Mouse (Mus musculus): ENCODE data around the gene Cd300a. TPM values are rescaled to one million over a fixed set of nuclear protein-coding genes. Genes with fewer than 3 reads are reported as not detected.
A peak's percentile ranks its signal among the peaks of the same experiment; 100 is the strongest.

Cd300a gene
- polyA plus RNA-seq, 1 experiment from 2014 or later = 2.2 TPM

DNA sequence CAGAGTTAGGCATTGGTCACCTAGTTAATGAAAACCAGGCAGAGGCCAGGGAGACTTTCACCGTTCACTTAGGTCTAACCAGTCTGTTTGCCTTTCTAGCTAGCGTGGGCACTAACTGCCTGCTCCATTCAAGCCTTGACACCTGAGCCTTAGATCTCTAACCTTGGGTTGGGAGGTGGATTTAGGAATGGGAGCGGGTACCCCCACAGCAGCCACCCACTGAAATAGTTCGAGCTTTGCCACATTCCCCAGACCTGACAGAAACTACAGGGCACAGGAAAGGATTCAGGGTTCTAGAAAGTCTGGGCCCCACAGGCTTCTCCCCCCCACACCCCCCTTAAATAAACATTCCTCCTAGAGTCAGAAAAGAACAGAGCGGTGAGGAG is 39.8 kb upstream of the Cd300a start:
- Histone ChIP-seq H3K4me2 (replicated peaks; ENCODE audit: low read depth) (peak overlapping the region; percentile 98; the same call in 1 of the 2 replicates), H3K4me3 (ENCODE audit: low read depth, low read length) (no peak overlapping the region), H3K4me1 (replicated peaks; ENCODE audit: control insufficient read depth, insufficient read depth, low read length) (no peaks in the 10 kb centered on the region), H3K9ac (ENCODE audit: low read depth, low read length) (no peak overlapping the region), H3K9me3 (ENCODE audit: control insufficient read depth) (no peaks in the 10 kb centered on the region), H3K36me3 (ENCODE audit: control insufficient read depth, insufficient read depth) (no peaks in the 10 kb centered on the region), H3K27ac (ENCODE audit: low read depth, low read length) (no peak overlapping the region), H3K27me3 (replicated peaks; ENCODE audit: control insufficient read depth, insufficient read depth, low read length) (peaks cover 38% of the 10 kb centered on the region)
- no peak for TF ChIP-seq CTCF (IDR thresholded peaks at IDR 0.05; ENCODE audit: low read depth)
- ATAC-seq = no peak
- WGBS = 21% methylated on average over 5 of the region's 5 CpGs

DNA sequence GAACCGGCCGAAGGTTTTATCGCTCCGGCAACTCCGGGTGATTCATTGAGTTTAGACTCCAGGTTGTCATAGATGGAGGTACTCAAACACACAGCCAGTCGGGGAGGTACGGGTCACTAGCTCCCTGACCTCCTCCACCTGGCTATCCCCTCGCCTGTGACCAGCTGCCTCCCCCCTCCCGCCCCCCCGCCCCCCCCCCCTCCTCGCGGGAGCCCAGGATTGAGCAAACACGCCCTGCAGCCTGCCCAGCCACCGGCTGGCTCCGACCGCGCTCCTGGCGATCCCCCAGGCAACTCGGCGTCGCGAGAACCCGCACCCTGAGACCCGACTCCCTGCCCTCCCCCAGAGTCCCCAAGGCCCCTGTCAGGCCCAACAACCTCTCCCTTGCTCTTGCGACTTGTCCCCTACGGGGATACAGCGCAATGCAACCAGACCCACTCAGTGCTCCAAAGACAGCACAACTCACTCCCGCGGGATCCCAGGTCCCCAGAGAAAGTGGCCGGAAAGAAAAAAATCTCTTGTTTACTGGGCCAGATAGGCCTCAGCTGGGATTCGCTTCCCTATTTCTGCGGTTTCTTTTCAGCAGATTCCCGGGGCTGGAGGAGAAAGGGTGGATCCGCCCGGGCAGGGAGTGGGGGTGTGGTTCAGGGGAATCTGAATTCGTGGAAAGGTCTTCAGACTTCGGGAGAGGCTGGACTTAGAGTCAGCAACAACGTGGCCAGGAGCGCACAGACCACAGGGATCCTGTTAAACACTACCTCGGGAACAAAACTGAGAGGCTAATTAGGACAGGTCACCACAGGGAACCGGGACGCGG is 39.2 kb upstream of the Cd300a start, which contains the start of gene Gprc5c:
Gene Gprc5c (plus strand): TSS at position 701 of the 817 bp plus-strand sequence.
- Histone ChIP-seq H3K27ac (ENCODE audit: low read depth, low read length) (no peak within 1 kb of the TSS; the same call in 1 of the 2 replicates), H3K4me3 (ENCODE audit: low read depth, low read length) (peak within 1 kb of the TSS; percentile 69), H3K27me3 (replicated peaks; ENCODE audit: control insufficient read depth, insufficient read depth, low read length) (peaks cover 38% of the 10 kb centered on the region), H3K9me3 (ENCODE audit: control insufficient read depth) (no peaks in the 10 kb centered on the region), H3K36me3 (ENCODE audit: control insufficient read depth, insufficient read depth) (no peaks in the 10 kb centered on the region), H3K4me2 (replicated peaks; ENCODE audit: low read depth) (peak within 1 kb of the TSS; percentile 98), H3K4me1 (replicated peaks; ENCODE audit: control insufficient read depth, insufficient read depth, low read length) (no peaks in the 10 kb centered on the region), H3K9ac (ENCODE audit: low read depth, low read length) (peak within 1 kb of the TSS; percentile 51)
- no peak for TF ChIP-seq CTCF (IDR thresholded peaks at IDR 0.05; ENCODE audit: low read depth)
- under 1% methylated on average over 37 of the region's 43 CpGs for WGBS
- peak; percentile 44; the same call in 1 of the 2 replicates for ATAC-seq

DNA sequence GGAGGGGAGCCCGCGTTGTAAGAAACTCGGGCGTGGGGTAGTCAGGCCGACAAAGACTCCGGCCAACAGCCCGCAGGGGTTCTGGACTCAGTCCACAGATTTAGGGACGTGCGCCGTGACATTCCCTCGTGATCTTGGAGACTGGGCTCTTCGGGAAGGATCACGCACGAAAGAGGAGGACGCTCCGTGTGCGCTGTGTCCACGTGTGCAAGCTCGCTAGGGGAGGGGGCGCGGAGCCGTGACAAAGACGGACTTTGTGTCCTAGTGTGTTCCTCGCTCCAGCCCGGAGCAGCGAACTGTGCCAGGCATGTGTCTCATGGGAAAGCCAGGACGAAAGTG is 38.6 kb upstream of the Cd300a start:
- under 1% methylated on average over 27 of the region's 27 CpGs for WGBS
- Histone ChIP-seq H3K27me3 (replicated peaks; ENCODE audit: control insufficient read depth, insufficient read depth, low read length) (peaks cover 38% of the 10 kb centered on the region), H3K9ac (ENCODE audit: low read depth, low read length) (peak overlapping the region; percentile 51; the same call in 1 of the 2 replicates), H3K4me2 (replicated peaks; ENCODE audit: low read depth) (peak overlapping the region; percentile 98), H3K36me3 (ENCODE audit: control insufficient read depth, insufficient read depth) (no peaks in the 10 kb centered on the region), H3K4me1 (replicated peaks; ENCODE audit: control insufficient read depth, insufficient read depth, low read length) (no peaks in the 10 kb centered on the region), H3K27ac (ENCODE audit: low read depth, low read length) (no peak overlapping the region), H3K9me3 (ENCODE audit: control insufficient read depth) (no peaks in the 10 kb centered on the region), H3K4me3 (ENCODE audit: low read depth, low read length) (peak overlapping the region; percentile 69)
- TF ChIP-seq CTCF (IDR thresholded peaks at IDR 0.05; ENCODE audit: low read depth) = no peak
- ATAC-seq = 0 out of 2 replicates have a peak, but pooled peaks have one; percentile 4

- Histone ChIP-seq H3K36me3 (ENCODE audit: control insufficient read depth, insufficient read depth) (no peaks in the 10 kb centered on the region), H3K9me3 (ENCODE audit: control insufficient read depth) (no peaks in the 10 kb centered on the region), H3K4me1 (replicated peaks; ENCODE audit: control insufficient read depth, insufficient read depth, low read length) (no peaks in the 10 kb centered on the region), H3K27me3 (replicated peaks; ENCODE audit: control insufficient read depth, insufficient read depth, low read length) (peaks cover 38% of the 10 kb centered on the region), H3K4me3 (ENCODE audit: low read depth, low read length) (peak overlapping the region; percentile 69), H3K4me2 (replicated peaks; ENCODE audit: low read depth) (peak overlapping the region; percentile 98), H3K27ac (ENCODE audit: low read depth, low read length) (no peak overlapping the region), H3K9ac (ENCODE audit: low read depth, low read length) (peak overlapping the region; percentile 51)
- ATAC-seq = peak; percentile 43
- WGBS = under 1% methylated on average over 58 of the region's 65 CpGs
- TF ChIP-seq CTCF (IDR thresholded peaks at IDR 0.05; ENCODE audit: low read depth) = no peak
Measured at GRCm38 (mm10) chr11:114851608-114852310, 38.1 kb upstream of the Cd300a start.

- TF ChIP-seq CTCF (IDR thresholded peaks at IDR 0.05; ENCODE audit: low read depth) = no peak
- Histone ChIP-seq H3K36me3 (ENCODE audit: control insufficient read depth, insufficient read depth) (no peaks in the 10 kb centered on the region), H3K4me2 (replicated peaks; ENCODE audit: low read depth) (peak overlapping the region; percentile 98), H3K4me3 (ENCODE audit: low read depth, low read length) (peak overlapping the region; percentile 69), H3K27me3 (replicated peaks; ENCODE audit: control insufficient read depth, insufficient read depth, low read length) (peaks cover 38% of the 10 kb centered on the region), H3K27ac (ENCODE audit: low read depth, low read length) (no peak overlapping the region), H3K9ac (ENCODE audit: low read depth, low read length) (peak overlapping the region; percentile 51), H3K4me1 (replicated peaks; ENCODE audit: control insufficient read depth, insufficient read depth, low read length) (no peaks in the 10 kb centered on the region), H3K9me3 (ENCODE audit: control insufficient read depth) (no peaks in the 10 kb centered on the region)
- ATAC-seq = no peak
- WGBS = 6% methylated on average over 40 of the region's 40 CpGs
Measured at GRCm38 (mm10) chr11:114852311-114853173, 37.3 kb upstream of the Cd300a start.
